Mouse (Mus musculus): ENCODE results near the gene Edc4.
"Not testable (repeated sequence)": the region's sequence is repeated elsewhere in the genome, so short reads cannot be mapped to it uniquely, and the experiment has no call there.

Gene Edc4

GRCm38 (mm10) chr8:105880754-105881520 lies at the start of gene Edc4:
Gene Edc4, plus strand, starts transcription at chr8:105880881.
- peak; percentile 87 to 93 for DNase-seq (ENCODE audit: low spot score in 2 of 2)

DNA sequence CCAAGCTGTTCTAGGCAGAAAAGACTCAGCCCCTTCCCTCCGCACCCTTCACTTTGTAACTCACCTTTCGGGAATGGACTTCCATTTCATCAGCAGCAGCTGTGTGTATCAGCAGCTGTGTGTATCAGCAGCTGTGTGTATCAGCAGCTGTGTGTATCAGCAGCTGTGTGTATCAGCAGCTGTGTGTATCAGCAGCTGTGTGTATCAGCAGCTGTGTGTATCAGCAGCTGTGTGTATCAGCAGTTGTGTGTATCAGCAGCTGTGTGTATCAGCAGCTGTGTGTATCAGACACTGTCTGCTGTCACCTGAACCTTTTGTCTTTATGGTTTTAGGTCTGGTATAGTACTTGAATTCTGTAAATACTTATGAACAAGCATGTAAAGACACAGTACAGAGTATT lies 46.9 kb upstream of the Edc4 start:
- DNase-seq (ENCODE audit: low spot score in 2 of 2) = not testable (repeated sequence)

- DNase-seq (ENCODE audit: low spot score in 2 of 2) = peak; percentile 73 to 76
Observed at GRCm38 (mm10) chr8:105835318-105835717, 45.4 kb upstream of the Edc4 start.

GRCm38 (mm10) chr8:105836991-105837390 lies 43.7 kb upstream of the Edc4 start:
- no peak for DNase-seq (ENCODE audit: low spot score in 2 of 2)

DNA sequence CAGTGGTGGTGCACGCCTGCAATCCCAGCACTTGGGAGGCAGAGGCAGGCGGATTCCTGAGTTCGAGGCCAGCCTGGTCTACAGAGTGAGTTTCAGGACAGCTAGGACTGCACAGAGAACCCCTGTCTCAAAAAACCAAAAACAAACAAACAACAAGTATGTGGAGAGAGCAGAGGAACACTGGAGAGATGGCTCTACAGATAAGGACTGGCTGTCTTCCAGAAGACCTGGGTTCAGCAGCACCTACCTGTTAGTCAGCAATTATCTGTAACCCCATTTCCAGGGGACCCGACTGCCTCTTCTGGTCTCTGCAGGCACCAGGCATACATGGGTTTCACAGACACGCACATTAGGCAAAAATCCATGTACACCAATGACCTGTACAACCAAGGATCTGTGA lies 41.5 kb upstream of the Edc4 start:
- DNase-seq (ENCODE audit: low spot score in 2 of 2) = no peak

GRCm38 (mm10) chr8:105846678-105847077 lies 34.0 kb upstream of the Edc4 start:
- DNase-seq (ENCODE audit: low spot score in 2 of 2) = no peak

DNA sequence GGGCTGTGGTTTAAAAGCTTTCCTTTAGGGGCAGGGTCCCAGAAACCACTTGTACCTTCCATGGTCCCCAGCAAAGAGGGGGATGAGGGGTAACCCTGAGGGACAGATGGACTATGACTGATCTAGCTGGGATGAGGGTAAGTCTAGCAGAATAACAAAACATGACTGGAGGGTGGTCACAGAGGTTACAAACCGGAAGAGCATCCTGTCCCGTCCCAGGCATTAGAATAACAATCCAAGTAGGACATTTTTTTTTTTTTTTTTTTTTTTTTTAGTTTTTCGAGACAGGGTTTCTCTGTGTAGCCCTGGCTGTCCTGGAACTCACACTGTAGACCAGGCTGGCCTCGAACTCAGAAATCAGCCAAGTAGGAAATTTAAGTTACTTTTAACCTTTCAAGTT lies 30.7 kb upstream of the Edc4 start:
- DNase-seq (ENCODE audit: low spot score in 2 of 2) = no peak

DNA sequence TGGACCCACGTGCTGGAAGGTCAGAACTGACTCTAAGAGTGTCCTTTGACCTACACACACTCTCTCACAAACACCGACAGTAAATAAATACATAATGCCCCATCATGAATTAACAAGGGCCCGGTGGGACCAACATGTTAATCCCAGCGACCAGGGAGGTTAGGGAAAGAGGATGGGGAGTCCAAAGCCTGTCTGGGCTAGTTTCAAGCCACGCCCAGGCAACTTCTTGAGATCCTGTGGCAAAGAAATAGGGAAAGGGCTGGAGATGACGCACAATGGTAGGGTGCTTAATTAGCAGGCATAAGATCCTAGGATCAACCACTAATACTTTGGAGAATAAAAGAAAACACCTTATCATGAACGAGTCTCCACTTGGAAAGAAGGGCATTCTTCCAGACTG lies 30.1 kb upstream of the Edc4 start:
- no peak for DNase-seq (ENCODE audit: low spot score in 2 of 2)

DNA sequence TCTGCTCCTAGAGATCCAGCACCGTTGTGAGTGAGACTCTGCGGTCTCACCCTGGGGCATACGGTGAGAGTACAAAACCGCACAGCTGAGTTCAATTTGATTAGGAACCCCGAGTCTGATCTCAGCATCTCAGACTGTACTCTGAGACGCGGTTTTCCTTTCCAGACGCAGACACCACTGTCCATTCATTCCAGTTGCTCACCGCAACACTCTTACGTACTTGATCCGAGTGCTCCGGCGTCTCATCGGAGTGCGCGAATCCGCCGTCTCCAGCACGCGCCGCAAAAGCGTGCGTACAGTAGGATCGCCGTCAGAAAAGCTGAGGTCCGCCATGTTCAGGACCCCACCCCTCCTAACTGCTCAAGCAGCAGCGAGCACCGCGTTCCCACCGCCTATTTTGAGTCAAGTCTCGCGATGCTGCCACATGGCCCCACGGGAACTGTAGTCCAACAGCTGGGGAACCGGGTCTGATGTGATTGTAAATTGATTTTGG lies 29.0 kb upstream of the Edc4 start:
- DNase-seq (ENCODE audit: low spot score in 2 of 2) = peak; percentile 91 to 93

GRCm38 (mm10) chr8:105852146-105852729 lies 28.4 kb upstream of the Edc4 start:
- DNase-seq (ENCODE audit: low spot score in 2 of 2) = no peak

DNA sequence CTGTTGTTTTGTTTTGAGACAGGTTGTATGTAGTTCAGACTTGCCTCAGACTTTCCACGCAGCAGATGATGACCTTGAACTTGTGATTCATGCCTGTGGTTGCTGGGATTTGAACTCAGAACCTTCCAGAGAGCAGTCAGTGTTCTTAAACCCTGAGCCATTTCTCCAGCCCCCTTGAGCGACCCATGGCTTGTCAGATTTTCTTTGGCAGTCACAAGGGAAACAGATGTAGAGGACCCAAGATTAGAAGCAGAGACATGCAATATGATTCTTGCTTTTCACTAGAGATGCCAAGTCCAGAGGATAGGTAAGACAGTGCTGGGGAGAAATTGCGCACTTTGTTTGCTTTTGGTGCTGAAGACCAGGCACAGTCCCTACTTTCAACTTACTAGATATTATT lies 27.5 kb upstream of the Edc4 start, which contains the start of gene Cenpt:
Gene Cenpt, minus strand, starts transcription at position 101 of the 400 bp plus-strand sequence.
- no peak for DNase-seq (ENCODE audit: low spot score in 2 of 2)

- peak in 1 of 2 experiments; percentile 34 for DNase-seq (ENCODE audit: low spot score in 2 of 2)
Observed at GRCm38 (mm10) chr8:105854303-105854702, 26.4 kb upstream of the Edc4 start.

GRCm38 (mm10) chr8:105854715-105855216 lies 25.9 kb upstream of the Edc4 start, which contains the start of gene Thap11:
Gene Thap11, plus strand, starts transcription at chr8:105855132.
- peak; percentile 91 to 96 for DNase-seq (ENCODE audit: low spot score in 2 of 2)

DNA sequence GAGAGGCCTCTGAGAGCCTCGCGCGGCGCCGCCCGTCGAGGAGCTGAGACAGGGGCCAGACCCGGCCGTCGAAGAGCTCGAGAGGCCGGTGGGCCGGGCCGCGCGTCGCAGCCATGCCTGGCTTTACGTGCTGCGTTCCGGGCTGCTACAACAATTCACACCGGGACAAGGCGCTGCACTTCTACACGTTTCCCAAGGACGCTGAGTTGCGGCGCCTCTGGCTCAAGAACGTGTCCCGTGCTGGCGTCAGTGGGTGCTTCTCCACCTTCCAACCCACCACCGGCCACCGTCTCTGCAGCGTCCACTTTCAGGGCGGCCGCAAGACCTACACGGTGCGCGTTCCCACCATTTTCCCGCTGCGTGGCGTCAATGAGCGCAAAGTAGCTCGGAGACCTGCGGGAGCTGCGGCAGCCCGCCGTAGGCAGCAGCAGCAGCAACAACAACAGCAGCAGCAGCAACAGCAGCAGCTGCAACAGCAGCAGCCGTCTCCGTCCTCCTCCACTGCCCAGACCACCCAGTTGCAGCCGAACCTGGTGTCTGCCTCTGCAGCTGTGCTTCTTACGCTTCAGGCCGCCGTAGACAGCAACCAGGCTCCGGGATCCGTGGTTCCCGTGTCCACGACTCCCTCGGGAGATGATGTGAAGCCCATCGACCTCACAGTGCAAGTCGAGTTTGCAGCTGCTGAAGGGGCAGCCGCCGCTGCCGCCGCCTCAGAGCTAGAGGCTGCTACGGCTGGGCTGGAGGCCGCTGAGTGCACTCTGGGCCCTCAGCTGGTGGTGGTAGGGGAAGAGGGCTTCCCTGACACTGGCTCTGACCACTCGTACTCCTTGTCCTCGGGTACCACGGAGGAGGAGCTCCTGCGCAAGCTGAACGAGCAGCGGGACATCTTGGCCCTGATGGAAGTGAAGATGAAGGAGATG lies 25.2 kb upstream of the Edc4 start:
- peak; percentile 53 to 61 for DNase-seq (ENCODE audit: low spot score in 2 of 2)

DNA sequence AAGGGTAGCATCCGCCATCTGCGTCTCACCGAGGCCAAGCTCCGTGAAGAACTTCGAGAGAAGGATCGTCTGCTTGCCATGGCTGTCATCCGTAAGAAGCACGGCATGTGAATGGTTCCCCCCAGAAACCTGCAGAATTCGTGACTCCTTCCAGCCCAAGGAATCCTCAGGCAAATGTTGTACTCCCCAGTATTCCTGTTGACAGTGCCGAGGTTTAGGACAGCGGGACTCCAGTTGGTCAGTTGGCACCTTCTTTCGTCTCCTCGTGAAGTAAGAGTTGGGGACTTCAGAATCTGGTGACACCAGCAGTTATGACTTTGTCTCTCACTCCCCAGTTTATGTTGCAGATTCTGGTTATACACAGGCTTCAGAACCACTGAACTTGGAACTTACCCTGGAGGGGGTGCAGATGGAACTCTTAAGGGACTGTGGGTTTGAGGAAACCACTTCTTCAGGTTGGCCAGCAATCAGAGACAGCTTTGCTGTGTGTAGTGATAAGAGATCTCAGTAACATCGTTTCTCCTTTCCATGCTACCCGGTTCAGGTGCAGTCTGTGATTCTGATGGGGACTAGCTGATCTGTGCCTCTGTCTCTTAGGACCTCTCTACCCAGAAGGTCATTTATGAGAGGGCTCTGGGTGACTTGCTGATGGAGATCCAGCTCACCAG lies 24.4 kb upstream of the Edc4 start:
- no peak for DNase-seq (ENCODE audit: low spot score in 2 of 2)

DNA sequence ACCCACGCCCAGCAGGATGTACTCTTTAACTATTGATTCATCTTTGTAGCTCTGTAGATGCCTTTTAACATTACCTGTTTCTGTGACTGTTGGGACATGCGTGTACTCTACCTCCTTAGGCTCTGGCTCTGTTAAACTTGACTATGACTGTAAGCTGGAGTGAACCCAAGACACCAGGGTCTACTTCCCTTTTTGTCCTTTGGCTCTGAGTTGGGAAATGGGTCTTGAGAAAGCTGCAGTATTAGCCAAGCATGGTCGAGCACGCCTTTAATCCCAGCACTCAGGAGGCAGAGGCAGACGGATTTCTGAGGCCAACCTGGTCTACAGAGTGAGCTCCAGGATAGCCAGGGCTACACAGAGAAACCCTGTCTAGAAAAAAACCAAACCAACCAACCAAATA lies 22.2 kb upstream of the Edc4 start:
- no peak for DNase-seq (ENCODE audit: low spot score in 2 of 2)

GRCm38 (mm10) chr8:105859314-105859713 lies 21.4 kb upstream of the Edc4 start:
- DNase-seq (ENCODE audit: low spot score in 2 of 2) = no peak

DNA sequence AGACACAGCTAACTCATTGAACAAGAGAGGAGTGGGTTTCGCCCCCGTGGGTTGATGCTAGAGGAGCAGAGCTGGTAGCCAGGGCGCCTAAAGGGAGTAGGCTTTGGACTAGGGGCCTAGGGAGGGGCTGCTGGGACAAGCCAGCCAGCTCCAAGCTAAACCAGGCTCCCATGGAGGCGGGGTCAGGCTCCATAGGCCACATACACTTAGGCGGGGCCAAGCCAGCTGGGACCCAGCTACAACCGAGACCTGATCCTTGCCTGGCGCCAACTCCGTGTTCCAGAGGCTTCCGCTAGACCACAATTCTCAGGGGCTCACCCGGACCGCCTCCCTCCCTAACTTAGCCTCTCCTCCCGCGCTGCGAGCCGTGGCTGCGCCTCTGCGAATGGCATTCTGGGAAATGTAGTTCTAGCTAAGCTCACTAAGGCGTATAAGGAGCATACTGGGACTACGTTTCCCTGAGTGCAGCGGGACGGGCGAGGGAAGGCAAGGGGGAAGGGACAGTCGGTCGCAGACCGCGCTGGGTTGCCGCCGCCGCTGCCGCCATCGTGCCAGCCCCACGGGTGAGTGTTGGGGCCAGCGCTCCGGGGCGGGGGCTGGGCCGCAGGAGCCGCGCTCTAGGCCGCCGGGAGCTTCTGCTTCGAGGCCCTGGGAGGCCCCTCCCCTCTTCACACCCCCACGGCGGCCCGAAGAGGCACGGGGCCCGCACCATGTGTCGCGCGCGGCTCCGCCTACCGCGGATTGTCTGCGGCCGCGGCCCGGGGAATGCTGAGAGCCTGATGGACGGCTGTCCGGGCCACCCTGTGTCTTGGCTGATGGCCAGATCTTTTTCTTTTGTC lies 20.3 kb upstream of the Edc4 start, which contains the start of gene Nutf2:
Gene Nutf2, plus strand, starts transcription at position 438 of the 839 bp plus-strand sequence.
- peak; percentile 92 to 93 for DNase-seq (ENCODE audit: low spot score in 2 of 2)

GRCm38 (mm10) chr8:105861951-105862350 lies 18.7 kb upstream of the Edc4 start:
- DNase-seq (ENCODE audit: low spot score in 2 of 2) = no peak

- no peak for DNase-seq (ENCODE audit: low spot score in 2 of 2)
Observed at GRCm38 (mm10) chr8:105866364-105867029, 14.2 kb upstream of the Edc4 start.
